Mouse (Mus musculus): ENCODE measurements around the gene Med16. TPM values are rescaled to one million over a fixed set of nuclear protein-coding genes. Genes with fewer than 3 reads are reported as not detected.

The Med16 gene
- total RNA-seq, 2 experiments from 2014 or later: 48.1 to 50.8 TPM

Small RNA genes within 50 kb of the gene (microRNA-seq; reads per million reads assigned to microRNA genes)
- gene Mir6910: not detected

Other genes starting within 250 kb of the Med16 start
- 1 to 10 TPM; 3.1 to 4.0 TPM for gene Madcam1, start 244.4 kb downstream of the Med16 start, total RNA-seq (2021)
- 10 to 100 TPM; 26.2 to 27.0 TPM for gene Tpgs1, start 239.6 kb downstream of the Med16 start, total RNA-seq (2021)
- 10 to 100 TPM; 90.2 to 96.7 TPM for gene Cdc34, start 226.7 kb downstream of the Med16 start, total RNA-seq (2021)
- gene Gzmm, start 219.9 kb downstream of the Med16 start, total RNA-seq (2021): 1 to 10 TPM; 1.0 to 1.5 TPM
- 100 to 1,000 TPM; 662 to 732 TPM for gene Bsg, start 204.4 kb downstream of the Med16 start, total RNA-seq (2021)
- gene Hcn2, start 192.3 kb downstream of the Med16 start, total RNA-seq (2021): 1 to 10 TPM; 7.2 to 8.7 TPM
- gene Polrmt, start 162.3 kb downstream of the Med16 start, total RNA-seq (2021): 10 to 100 TPM; 60.1 to 69.8 TPM
- not detected for gene Fgf22, start 153.8 kb downstream of the Med16 start, total RNA-seq (2021)
- gene Rnf126, start 142.0 kb downstream of the Med16 start, total RNA-seq (2021): 10 to 100 TPM; 50.8 to 55.1 TPM
- 1 to 10 TPM; 5.5 to 5.7 TPM for gene Fstl3, start 131.7 kb downstream of the Med16 start, total RNA-seq (2021)
- under 1 TPM; 0.09 to 0.21 TPM for gene Prss57, start 118.0 kb downstream of the Med16 start, total RNA-seq (2021)
- 10 to 100 TPM; 69.6 to 80.2 TPM for gene Palm, start 115.4 kb downstream of the Med16 start, total RNA-seq (2021)
- under 1 TPM in 1 of 2 experiments, not detected in 1; 0.27 TPM for gene Misp, start 87.9 kb downstream of the Med16 start, total RNA-seq (2021)
- 100 to 1,000 TPM; 267 to 270 TPM for gene Ptbp1, start 54.5 kb downstream of the Med16 start, total RNA-seq (2021)
- 1 to 10 TPM; 1.5 to 2.8 TPM for gene Prtn3, start 34.4 kb downstream of the Med16 start, total RNA-seq (2021)
- 1 to 10 TPM; 3.4 to 4.3 TPM for gene Plppr3, start 34.3 kb downstream of the Med16 start, total RNA-seq (2021)
- gene Elane, start 22.7 kb downstream of the Med16 start, total RNA-seq (2021): 1 to 10 TPM; 2.1 to 2.3 TPM
- 100 to 1,000 TPM; 316 to 348 TPM for gene Cfd, start 18.1 kb downstream of the Med16 start, total RNA-seq (2021)
- gene Gm26602, start 1.9 kb upstream of the Med16 start, total RNA-seq (2021): not detected
- gene Kiss1r, start 8.0 kb upstream of the Med16 start, total RNA-seq (2021): 1 to 10 TPM in 1 of 2 experiments, under 1 TPM in 1; 0.69 to 1.8 TPM
- 10 to 100 TPM; 78.9 to 93.6 TPM for gene R3hdm4, start 12.3 kb upstream of the Med16 start, total RNA-seq (2021)
- 1 to 10 TPM; 6.3 to 8.1 TPM for gene Arid3a, start 18.1 kb upstream of the Med16 start, total RNA-seq (2021)
- 10 to 100 TPM; 32.4 to 34.9 TPM for gene Wdr18, start 51.2 kb upstream of the Med16 start, total RNA-seq (2021)
- gene Grin3b, start 61.8 kb upstream of the Med16 start, total RNA-seq (2021): under 1 TPM; 0.27 to 0.36 TPM
- gene Tmem259, start 75.4 kb upstream of the Med16 start, total RNA-seq (2021): 100 to 1,000 TPM; 143 to 146 TPM
- 10 to 100 TPM; 46.8 to 57.8 TPM for gene Cnn2, start 79.7 kb upstream of the Med16 start, total RNA-seq (2021)
- 10 to 100 TPM; 16.0 to 19.8 TPM for gene Abca7, start 87.6 kb upstream of the Med16 start, total RNA-seq (2021)
- gene Arhgap45, start 107.7 kb upstream of the Med16 start, total RNA-seq (2021): 10 to 100 TPM; 11.9 to 12.7 TPM
- 100 to 1,000 TPM in 1 of 2 experiments, 10 to 100 TPM in 1; 96.5 to 102 TPM for gene Polr2e, start 130.9 kb upstream of the Med16 start, total RNA-seq (2021)
- gene Gpx4, start 138.2 kb upstream of the Med16 start, total RNA-seq (2021): 1,000 to 10,000 TPM; 1,132 to 1,146 TPM
- 10 to 100 TPM; 37.5 to 55.7 TPM for gene Sbno2, start 196.6 kb upstream of the Med16 start, total RNA-seq (2021)
- 100 to 1,000 TPM; 133 to 151 TPM for gene Stk11, start 206.9 kb upstream of the Med16 start, total RNA-seq (2021)
- 100 to 1,000 TPM; 982 to 996 TPM for gene Atp5d, start 229.7 kb upstream of the Med16 start, total RNA-seq (2021)
- gene Cbarp, start 231.9 kb upstream of the Med16 start, total RNA-seq (2021): 10 to 100 TPM; 41.6 to 65.6 TPM
- 100 to 1,000 TPM; 106 to 127 TPM for gene Midn, start 239.3 kb upstream of the Med16 start, total RNA-seq (2021)

Data from adrenal gland, postnatal 10 days (tissue).